Comparison of ENCODE assay signal across 10 mouse cellular contexts in genomic region chr5:77367682-77368081, GRCm38 (mm10). TPM values are rescaled to one million over a fixed set of nuclear protein-coding genes. Genes with fewer than 3 reads are reported as not detected.
DNase-seq lines count a peak whose midpoint lies in the region; ATAC-seq and TF ChIP-seq lines count a peak whose summit lies in the region.
"Had no signal": no experiment of that assay in that cellular context is flagged by ENCODE, and none has a peak within 500 bp of the region (broad histone marks: within the 10 kb centered on the region; RNA-seq: fewer than 3 reads in every experiment).

No protein-coding gene starts in this region.

- no peak overlapping the region for H3K9ac ChIP-seq in heart, embryonic 15.5 days
- no peak overlapping the region for H3K9ac ChIP-seq in intestine, embryonic 15.5 days
- no peak overlapping the region for H3K9ac ChIP-seq in neural tube, embryonic 15.5 days (replicated peaks)
- H3K9ac ChIP-seq: forebrain, postnatal 0 days had no signal

- no peaks in the 10 kb centered on the region for H3K36me3 ChIP-seq in heart, embryonic 15.5 days
- H3K36me3 ChIP-seq in intestine, embryonic 15.5 days, result no peaks in the 10 kb centered on the region
- no peaks in the 10 kb centered on the region for H3K36me3 ChIP-seq in neural tube, embryonic 15.5 days

- H3K4me3 ChIP-seq in heart, embryonic 15.5 days, result no peak overlapping the region
- no peak overlapping the region for H3K4me3 ChIP-seq in intestine, embryonic 15.5 days (replicated peaks)
- no peak overlapping the region for H3K4me3 ChIP-seq in layer of hippocampus, adult 2 months
- no peak overlapping the region for H3K4me3 ChIP-seq in neural tube, embryonic 15.5 days (replicated peaks)

- no peak for DNase-seq in heart, postnatal 14 days
- peak; percentile 60 for DNase-seq in urinary bladder, postnatal 14 days (ENCODE audit: low spot score)
- no peak for DNase-seq in urinary bladder, postnatal 25 days (ENCODE audit: low spot score)
- no peak for DNase-seq in frontal cortex, adult 2 months (ENCODE audit: extremely low spot score in 1 of 2, low spot score in 1 of 2)
- DNase-seq in layer of hippocampus, adult 2 months (ENCODE audit: low spot score in 2 of 2), result no peak
- DNase-seq: cerebellum, adult 8-10 months; forebrain, postnatal 0 days had no signal

- 50% methylated on average over 12 of the region's 12 CpGs for WGBS in heart, embryonic 15.5 days
- 51% methylated on average over 12 of the region's 12 CpGs for WGBS in intestine, embryonic 15.5 days
- WGBS in neural tube, embryonic 15.5 days, result 55% methylated on average over 12 of the region's 12 CpGs

- no peaks in the 10 kb centered on the region for H3K9me3 ChIP-seq in heart, embryonic 15.5 days (replicated peaks)
- no peaks in the 10 kb centered on the region for H3K9me3 ChIP-seq in intestine, embryonic 15.5 days
- H3K9me3 ChIP-seq in neural tube, embryonic 15.5 days (replicated peaks), result no peaks in the 10 kb centered on the region

- H3K27me3 ChIP-seq in heart, embryonic 15.5 days, result no peaks in the 10 kb centered on the region
- no peaks in the 10 kb centered on the region for H3K27me3 ChIP-seq in intestine, embryonic 15.5 days (replicated peaks)
- H3K27me3 ChIP-seq in neural tube, embryonic 15.5 days (replicated peaks), result no peaks in the 10 kb centered on the region

- no peak overlapping the region for H3K4me2 ChIP-seq in heart, embryonic 15.5 days
- H3K4me2 ChIP-seq in intestine, embryonic 15.5 days (replicated peaks), result no peak overlapping the region
- H3K4me2 ChIP-seq in neural tube, embryonic 15.5 days, result no peak overlapping the region

- TF ChIP-seq CTCF in layer of hippocampus, adult 2 months (conservative IDR thresholded peaks at IDR 0.05), result no peak

- ATAC-seq in heart, embryonic 15.5 days (replicated peaks; ENCODE audit: insufficient number of reproducible peaks, insufficient read depth, low FRiP score, low read depth), result no peak
- no peak; the same call in 1 of the 2 replicates for ATAC-seq in intestine, embryonic 15.5 days
- no peak for ATAC-seq in neural tube, embryonic 15.5 days (ENCODE audit: low FRiP score)
- ATAC-seq: forebrain, postnatal 0 days had no signal

- intact Hi-C loops in heart, postnatal 14 days (cut with DNase I), result loop anchor here (2.0 kb wide), 1 partner anchor 31 kb away; no protein-coding TSS in a partner anchor

- H3K27ac ChIP-seq in heart, embryonic 15.5 days, result peak overlapping the region; percentile 49
- H3K27ac ChIP-seq in intestine, embryonic 15.5 days, result peak overlapping the region; percentile 9; the same call in 1 of the 2 replicates
- H3K27ac ChIP-seq in layer of hippocampus, adult 2 months, result no peak overlapping the region
- no peak overlapping the region for H3K27ac ChIP-seq in neural tube, embryonic 15.5 days (replicated peaks)

- H3K4me1 ChIP-seq in heart, embryonic 15.5 days (replicated peaks), result peaks cover 25% of the 10 kb centered on the region
- 0 out of 2 replicates have a peak, but pooled peaks cover 10% of the 10 kb centered on the region for H3K4me1 ChIP-seq in intestine, embryonic 15.5 days (replicated peaks)
- H3K4me1 ChIP-seq in neural tube, embryonic 15.5 days, result peaks cover 2% of the 10 kb centered on the region; the same call in 1 of the 2 replicates

RNA-seq across cellular contexts. Expression of gene Igfbp7, which starts 40.2 kb away (rescaled TPM):
- polyA plus RNA-seq in heart, embryonic 15.5 days (2015; fragmentation: Nextera tagmentation; extraction: Ambion mirVana), result 74.2 and 78.7 TPM in 2 replicates
- total RNA-seq in heart, postnatal 14 days (2021), result 100 to 1,000 TPM; 437 to 440 TPM
- 87.4 and 92.5 TPM in 2 replicates for polyA plus RNA-seq in intestine, embryonic 15.5 days (2015; fragmentation: Nextera tagmentation; extraction: Ambion mirVana)
- polyA plus RNA-seq in frontal cortex, adult 2 months (2012; rRNA removed), result 97.7 and 99.9 TPM in 2 replicates
- 10 to 100 TPM; 22.4 to 26.5 TPM for total RNA-seq in layer of hippocampus, adult 2 months (2021)
- polyA plus RNA-seq in neural tube, embryonic 15.5 days (2015; fragmentation: Nextera tagmentation; extraction: Ambion mirVana), result 64.4 and 64.8 TPM in 2 replicates

RNA-seq across cellular contexts. Expression of gene Polr2b, which starts 57.7 kb away (rescaled TPM):
- 32.7 and 39.2 TPM in 2 replicates for polyA plus RNA-seq in heart, embryonic 15.5 days (2015; fragmentation: Nextera tagmentation; extraction: Ambion mirVana)
- 10 to 100 TPM; 31.5 to 31.8 TPM for total RNA-seq in heart, postnatal 14 days (2021)
- polyA plus RNA-seq in intestine, embryonic 15.5 days (2015; fragmentation: Nextera tagmentation; extraction: Ambion mirVana), result 51.5 and 55.9 TPM in 2 replicates
- polyA plus RNA-seq in frontal cortex, adult 2 months (2012; rRNA removed), result 36.8 and 38.5 TPM in 2 replicates
- total RNA-seq in layer of hippocampus, adult 2 months (2021), result 10 to 100 TPM; 48.3 to 51.5 TPM
- polyA plus RNA-seq in neural tube, embryonic 15.5 days (2015; fragmentation: Nextera tagmentation; extraction: Ambion mirVana), result 52.2 and 54.0 TPM in 2 replicates

RNA-seq across cellular contexts. Expression of gene Noa1, which starts 57.8 kb away (rescaled TPM):
- polyA plus RNA-seq in heart, embryonic 15.5 days (2015; fragmentation: Nextera tagmentation; extraction: Ambion mirVana), result 20.6 and 21.6 TPM in 2 replicates
- 10 to 100 TPM; 18.0 to 21.0 TPM for total RNA-seq in heart, postnatal 14 days (2021)
- 35.3 and 35.4 TPM in 2 replicates for polyA plus RNA-seq in intestine, embryonic 15.5 days (2015; fragmentation: Nextera tagmentation; extraction: Ambion mirVana)
- polyA plus RNA-seq in frontal cortex, adult 2 months (2012; rRNA removed), result 17.1 and 18.6 TPM in 2 replicates
- 10 to 100 TPM; 25.7 to 25.9 TPM for total RNA-seq in layer of hippocampus, adult 2 months (2021)
- polyA plus RNA-seq in neural tube, embryonic 15.5 days (2015; fragmentation: Nextera tagmentation; extraction: Ambion mirVana), result 36.0 and 37.2 TPM in 2 replicates

Comparison
In these comparisons a context has a peak if more than half of its experiments do, and no peak if none do; other contexts are left out.
1. H3K27ac ChIP-seq: peak in heart, embryonic 15.5 days (single experiment) and intestine, embryonic 15.5 days (single experiment); none in layer of hippocampus, adult 2 months (single experiment) and neural tube, embryonic 15.5 days (single experiment).